Mouse (Mus musculus) ES-Bruce4 (cell line): Measurements from ENCODE around the gene Tex29.

Experiments used
- CTCF ChIP-seq: IDR thresholded peaks from one replicate; pipeline ENCODE4 v1.8.1; 2011; ENCODE audit warnings: low read depth, low read length
- EP300 ChIP-seq: IDR thresholded peaks from 2 replicates; pipeline ENCODE4 v1.6.1; 2011; ENCODE audit warnings: low read depth, low read length; ENCODE audit not compliant: insufficient read depth
- POLR2A ChIP-seq: IDR thresholded peaks from one replicate; pipeline ENCODE4 v1.8.1; 2011; ENCODE audit warnings: low read length; ENCODE audit not compliant: insufficient read depth

DNA sequence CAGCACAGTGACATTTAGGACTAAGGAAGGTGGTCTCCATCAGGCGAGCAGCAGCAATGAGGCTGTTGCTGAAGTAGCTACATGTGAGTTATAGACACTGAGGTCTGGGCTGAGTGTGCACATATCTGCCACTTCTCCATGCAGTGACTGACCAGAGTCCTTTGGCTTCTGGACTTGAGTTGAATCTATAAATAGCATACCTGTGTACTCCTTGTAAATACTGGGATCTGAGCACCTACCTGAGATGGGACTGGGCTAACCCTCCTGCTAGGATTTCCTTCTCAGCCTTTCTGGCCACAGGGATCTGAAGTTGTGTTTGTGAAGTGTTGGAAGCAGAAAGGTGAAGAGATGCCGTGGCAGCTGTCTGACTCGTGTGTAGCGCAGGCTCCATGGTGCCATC lies 7.1 kb upstream of the Tex29 start:
- TF ChIP-seq CTCF, result no peak
- TF ChIP-seq EP300, result no peak
- TF ChIP-seq POLR2A, result no peak
